In genomic region chr4:35006541-35007260, GRCm38 (mm10) we compare ENCODE assay signal across 10 mouse cellular contexts.
A peak's percentile ranks its signal among the peaks of the same experiment; 100 is the strongest.
DNase-seq lines count a peak whose midpoint lies in the region; ATAC-seq and TF ChIP-seq lines count a peak whose summit lies in the region.
"Had no signal": no experiment of that assay in that cellular context is flagged by ENCODE, and none has a peak within 500 bp of the region (broad histone marks: within the 10 kb centered on the region; RNA-seq: fewer than 3 reads in every experiment).

No protein-coding gene starts in this region.

- peak overlapping the region; percentile 27 for H3K4me3 ChIP-seq in heart, embryonic 13.5 days
- H3K4me3 ChIP-seq in limb, embryonic 13.5 days, result no peak overlapping the region
- H3K4me3 ChIP-seq in thymus, adult 2 months (ENCODE audit: control insufficient read depth, insufficient read depth, low read length), result no peak overlapping the region

- DNase-seq in heart, adult 18-20 months, result no peak
- DNase-seq in CD4-positive, CD25-positive, alpha-beta regulatory T cell, adult 2 months (ENCODE audit: low read depth, low spot score), result peak; percentile 20
- DNase-seq in ZHBTc4 (ENCODE audit: low read depth, low spot score), result peak; percentile 85
- DNase-seq in thymus, adult 2 months, result no peak
- no peak for DNase-seq in spleen, postnatal 4 days (ENCODE audit: low spot score in 2 of 2)
- no peak for DNase-seq in kidney, adult 9 months
- DNase-seq: adrenal gland, postnatal 36 days; kidney, postnatal 4 days had no signal

- peak overlapping the region; percentile 63 for H3K4me2 ChIP-seq in heart, embryonic 13.5 days
- peak overlapping the region; percentile 12; the same call in 1 of the 2 replicates for H3K4me2 ChIP-seq in limb, embryonic 13.5 days (replicated peaks)

- ATAC-seq in heart, embryonic 13.5 days (ENCODE audit: extremely low read depth, insufficient number of reproducible peaks, low FRiP score, low TSS enrichment), result no peak; the same call in 1 of the 2 replicates
- ATAC-seq in limb, embryonic 13.5 days (ENCODE audit: low FRiP score, low read depth), result peak; percentile 45

- peak overlapping the region; percentile 66 for H3K27ac ChIP-seq in heart, embryonic 13.5 days (replicated peaks)
- H3K27ac ChIP-seq in limb, embryonic 13.5 days, result no peak overlapping the region; the same call in 1 of the 2 replicates
- H3K27ac ChIP-seq in thymus, adult 2 months (ENCODE audit: control insufficient read depth, insufficient read depth, low read length), result no peak overlapping the region

- H3K9me3 ChIP-seq in heart, embryonic 13.5 days, result no peaks in the 10 kb centered on the region
- no peaks in the 10 kb centered on the region for H3K9me3 ChIP-seq in limb, embryonic 13.5 days

- no peak for TF ChIP-seq CTCF in thymus, adult 2 months (IDR thresholded peaks at IDR 0.05; ENCODE audit: borderline replicate concordance, control insufficient read depth, extremely low read depth, insufficient read depth, low read length, poor library complexity)

- no peak for TF ChIP-seq POLR2A in thymus, adult 2 months (IDR thresholded peaks at IDR 0.05; ENCODE audit: control insufficient read depth, extremely low read depth, insufficient read depth, low read length, poor library complexity)

- peak overlapping the region; percentile 48; the same call in 1 of the 2 replicates for H3K9ac ChIP-seq in heart, embryonic 13.5 days
- no peak overlapping the region for H3K9ac ChIP-seq in limb, embryonic 13.5 days

- H3K4me1 ChIP-seq in heart, embryonic 13.5 days, result peaks cover 44% of the 10 kb centered on the region
- peaks cover 35% of the 10 kb centered on the region for H3K4me1 ChIP-seq in limb, embryonic 13.5 days
- peaks cover 14% of the 10 kb centered on the region for H3K4me1 ChIP-seq in thymus, adult 2 months (replicated peaks; ENCODE audit: control insufficient read depth, insufficient read depth, low read length)

- WGBS in heart, embryonic 13.5 days, result 13% methylated on average over 11 of the region's 11 CpGs
- WGBS in limb, embryonic 13.5 days, result 30% methylated on average over 11 of the region's 11 CpGs
- WGBS in thymus, adult 2 months, result 74% methylated on average over 11 of the region's 11 CpGs

- H3K36me3 ChIP-seq in heart, embryonic 13.5 days, result no peaks in the 10 kb centered on the region
- H3K36me3 ChIP-seq in limb, embryonic 13.5 days, result no peaks in the 10 kb centered on the region
- H3K36me3 ChIP-seq in thymus, adult 2 months (ENCODE audit: control insufficient read depth, insufficient read depth, low read length), result no peaks in the 10 kb centered on the region

- H3K27me3 ChIP-seq in heart, embryonic 13.5 days (replicated peaks), result 0 out of 2 replicates have a peak, but pooled peaks cover 9% of the 10 kb centered on the region
- no peaks in the 10 kb centered on the region for H3K27me3 ChIP-seq in limb, embryonic 13.5 days
- no peaks in the 10 kb centered on the region for H3K27me3 ChIP-seq in thymus, adult 2 months (ENCODE audit: control insufficient read depth, insufficient read depth, low read length)

Comparison
In these comparisons a context has a peak if more than half of its experiments do, and no peak if none do; other contexts are left out.
1. DNase-seq: peak in CD4-positive, CD25-positive, alpha-beta regulatory T cell, adult 2 months (single experiment) and ZHBTc4 (single experiment); none in heart, adult 18-20 months (0 of 2), thymus, adult 2 months (single experiment), spleen, postnatal 4 days (0 of 2) and kidney, adult 9 months (single experiment).